Comparison of ENCODE assay signal across 12 mouse cellular contexts in genomic region chr11:81094581-81094980, GRCm38 (mm10).
DNase-seq lines count a peak whose midpoint lies in the region; ATAC-seq lines count a peak whose summit lies in the region.
"Had no signal": no experiment of that assay in that cellular context is flagged by ENCODE, and none has a peak within 500 bp of the region (broad histone marks: within the 10 kb centered on the region; RNA-seq: fewer than 3 reads in every experiment).

No protein-coding gene starts in this region.

- H3K4me1 ChIP-seq in kidney, embryonic 15.5 days: peaks cover 20% of the 10 kb centered on the region
- H3K4me1 ChIP-seq in intestine, embryonic 15.5 days (replicated peaks): no peaks in the 10 kb centered on the region
- peaks cover 10% of the 10 kb centered on the region; the same call in 1 of the 2 replicates for H3K4me1 ChIP-seq in neural tube, embryonic 15.5 days

- no peak overlapping the region for H3K9ac ChIP-seq in kidney, embryonic 15.5 days
- H3K9ac ChIP-seq in intestine, embryonic 15.5 days: no peak overlapping the region
- H3K9ac ChIP-seq in neural tube, embryonic 15.5 days (replicated peaks): no peak overlapping the region
- H3K9ac ChIP-seq: limb, embryonic 13.5 days; neural tube, embryonic 13.5 days had no signal

- WGBS in kidney, embryonic 15.5 days: 27% methylated on average over 8 of the region's 8 CpGs
- 53% methylated on average over 8 of the region's 8 CpGs for WGBS in intestine, embryonic 15.5 days
- 42% methylated on average over 8 of the region's 8 CpGs for WGBS in neural tube, embryonic 15.5 days

- ATAC-seq in kidney, embryonic 15.5 days (replicated peaks; ENCODE audit: low FRiP score): no peak
- no peak for ATAC-seq in intestine, embryonic 15.5 days
- ATAC-seq in neural tube, embryonic 15.5 days (ENCODE audit: low FRiP score): no peak
- ATAC-seq: intestine, postnatal 0 days had no signal

- no peak overlapping the region for H3K4me3 ChIP-seq in kidney, embryonic 15.5 days (replicated peaks)
- H3K4me3 ChIP-seq in intestine, embryonic 15.5 days (replicated peaks): no peak overlapping the region
- H3K4me3 ChIP-seq in neural tube, embryonic 15.5 days (replicated peaks): no peak overlapping the region
- H3K4me3 ChIP-seq: heart, embryonic 10.5 days; limb, embryonic 13.5 days; neural tube, embryonic 13.5 days had no signal

- no peaks in the 10 kb centered on the region for H3K27me3 ChIP-seq in kidney, embryonic 15.5 days
- H3K27me3 ChIP-seq in intestine, embryonic 15.5 days (replicated peaks): no peaks in the 10 kb centered on the region
- no peaks in the 10 kb centered on the region for H3K27me3 ChIP-seq in neural tube, embryonic 15.5 days (replicated peaks)
- H3K27me3 ChIP-seq: limb, embryonic 13.5 days; neural tube, embryonic 13.5 days had no signal

- no peak overlapping the region for H3K4me2 ChIP-seq in kidney, embryonic 15.5 days
- H3K4me2 ChIP-seq in intestine, embryonic 15.5 days (replicated peaks): no peak overlapping the region
- H3K4me2 ChIP-seq in neural tube, embryonic 15.5 days: no peak overlapping the region
- H3K4me2 ChIP-seq: limb, embryonic 13.5 days; neural tube, embryonic 13.5 days had no signal

- H3K27ac ChIP-seq in kidney, embryonic 15.5 days: no peak overlapping the region
- no peak overlapping the region for H3K27ac ChIP-seq in intestine, embryonic 15.5 days
- H3K27ac ChIP-seq in neural tube, embryonic 15.5 days (replicated peaks): no peak overlapping the region
- H3K27ac ChIP-seq: heart, embryonic 10.5 days; limb, embryonic 13.5 days; neural tube, embryonic 13.5 days had no signal

- H3K9me3 ChIP-seq in kidney, embryonic 15.5 days (replicated peaks): no peaks in the 10 kb centered on the region
- H3K9me3 ChIP-seq in intestine, embryonic 15.5 days: no peaks in the 10 kb centered on the region
- no peaks in the 10 kb centered on the region for H3K9me3 ChIP-seq in neural tube, embryonic 15.5 days (replicated peaks)
- H3K9me3 ChIP-seq: heart, embryonic 10.5 days; limb, embryonic 13.5 days; neural tube, embryonic 13.5 days had no signal

- no peaks in the 10 kb centered on the region for H3K36me3 ChIP-seq in kidney, embryonic 15.5 days
- H3K36me3 ChIP-seq in intestine, embryonic 15.5 days: no peaks in the 10 kb centered on the region
- H3K36me3 ChIP-seq in neural tube, embryonic 15.5 days: no peaks in the 10 kb centered on the region
- H3K36me3 ChIP-seq: heart, embryonic 10.5 days; limb, embryonic 13.5 days; neural tube, embryonic 13.5 days had no signal

- peak; percentile 16 for DNase-seq in kidney, adult 9 months
- peak; percentile 51 to 63 for DNase-seq in adrenal gland, postnatal 36 days
- DNase-seq in frontal cortex, postnatal 10 days (ENCODE audit: low spot score in 2 of 2): peak; percentile 20 to 29
- DNase-seq in right cerebral cortex, adult 2 months (ENCODE audit: low spot score in 2 of 2): peak; percentile 46 to 64
- DNase-seq in lung, postnatal 4 days: no peak

Comparison
In these comparisons a context has a peak if more than half of its experiments do, and no peak if none do; other contexts are left out.
1. DNase-seq: peak in kidney, adult 9 months (single experiment), adrenal gland, postnatal 36 days (2 of 2), frontal cortex, postnatal 10 days (2 of 2) and right cerebral cortex, adult 2 months (2 of 2); none in lung, postnatal 4 days (0 of 2).